Mouse (Mus musculus) thymus, adult 2 months (tissue): ENCODE measurements around the gene Ell.

ENCODE experiments used
- CTCF ChIP-seq: fragments of 200-500 bp; IDR thresholded peaks from 2 replicates; pipeline ENCODE4 v1.5.1; 2012; ENCODE audit warnings: mild to moderate bottlenecking, control low read depth, low read length, moderate library complexity, borderline replicate concordance; ENCODE audit not compliant: control insufficient read depth, poor library complexity, insufficient read depth; ENCODE audit errors: extremely low read depth
- POLR2A ChIP-seq: fragments of 200-500 bp; IDR thresholded peaks from 2 replicates; pipeline ENCODE4 v1.6.1; 2012; ENCODE audit warnings: mild to moderate bottlenecking, low read length, control low read depth, moderate library complexity; ENCODE audit not compliant: control insufficient read depth, poor library complexity, insufficient read depth; ENCODE audit errors: extremely low read depth

- TF ChIP-seq CTCF, result no peak
- TF ChIP-seq POLR2A, result no peak
Observed at GRCm38 (mm10) chr8:70627041-70627440, 87.8 kb downstream of the Ell start.
